Mouse (Mus musculus) layer of hippocampus, adult 9-11 months (tissue): Measurements from ENCODE around the gene Rasa3.

Experiments
- DNase-seq: peaks from one replicate; pipeline ENCODE4 v3.0.0; 2022

Rasa3 gene

DNA sequence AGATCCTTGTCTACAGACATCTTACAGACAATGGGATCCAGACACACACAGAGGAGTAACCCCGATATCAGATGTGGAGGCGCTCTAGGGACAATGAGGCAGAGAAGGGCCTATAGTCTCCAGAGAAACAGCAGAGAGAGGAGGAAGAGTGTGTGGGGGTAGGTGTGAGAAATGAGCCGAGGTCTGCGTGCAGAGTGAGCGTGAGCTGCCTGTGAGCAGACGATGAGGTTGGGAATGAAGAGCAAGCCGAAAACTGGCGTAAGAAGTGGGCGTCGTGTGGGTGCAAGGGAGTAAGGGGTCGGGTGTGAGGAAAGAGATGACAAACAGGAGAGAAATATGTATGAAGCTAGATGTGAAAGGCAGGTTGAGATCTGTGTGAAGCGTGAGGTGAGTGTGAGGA, 65.7 kb downstream of the Rasa3 start:
- DNase-seq: no peak

DNA sequence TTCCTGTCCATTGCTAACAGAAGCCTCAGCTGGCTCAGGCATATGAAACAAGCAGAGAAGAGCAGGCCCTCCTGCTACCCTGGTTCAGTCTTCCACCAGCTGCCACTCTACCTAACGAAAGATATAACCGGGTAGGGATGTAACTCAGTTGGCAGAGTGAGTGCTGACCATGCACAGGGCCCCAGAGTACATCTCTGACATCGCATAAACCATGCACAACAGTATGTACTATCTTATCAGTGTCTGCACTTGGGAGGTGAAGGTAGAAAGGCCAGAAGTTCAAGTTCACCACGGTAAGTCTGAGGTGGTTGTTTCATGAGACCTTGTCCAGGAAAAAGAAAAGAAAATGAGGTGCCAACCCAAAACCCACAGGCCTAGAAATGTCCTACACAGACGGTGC, 67.4 kb downstream of the Rasa3 start:
- no peak for DNase-seq

DNA sequence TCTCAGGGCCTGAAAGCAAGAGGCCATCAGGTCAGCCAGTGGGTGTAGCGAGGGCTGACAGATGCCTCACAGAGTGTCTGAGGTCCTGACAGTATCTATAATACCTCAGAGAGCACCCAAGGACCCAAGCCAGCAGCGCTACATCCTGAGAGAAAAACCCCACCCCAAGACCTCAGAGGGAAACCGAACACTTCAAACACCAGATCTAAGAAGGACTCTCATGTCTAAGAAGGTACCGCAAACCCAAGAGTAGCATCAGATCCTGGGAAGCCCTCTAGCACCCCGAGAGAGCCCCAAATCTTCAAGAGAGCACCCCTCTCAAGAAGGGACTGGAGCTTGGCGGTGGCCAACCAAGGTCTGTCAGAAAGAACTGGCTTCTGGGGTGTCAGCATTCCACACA, 68.5 kb downstream of the Rasa3 start:
- DNase-seq: no peak

DNA sequence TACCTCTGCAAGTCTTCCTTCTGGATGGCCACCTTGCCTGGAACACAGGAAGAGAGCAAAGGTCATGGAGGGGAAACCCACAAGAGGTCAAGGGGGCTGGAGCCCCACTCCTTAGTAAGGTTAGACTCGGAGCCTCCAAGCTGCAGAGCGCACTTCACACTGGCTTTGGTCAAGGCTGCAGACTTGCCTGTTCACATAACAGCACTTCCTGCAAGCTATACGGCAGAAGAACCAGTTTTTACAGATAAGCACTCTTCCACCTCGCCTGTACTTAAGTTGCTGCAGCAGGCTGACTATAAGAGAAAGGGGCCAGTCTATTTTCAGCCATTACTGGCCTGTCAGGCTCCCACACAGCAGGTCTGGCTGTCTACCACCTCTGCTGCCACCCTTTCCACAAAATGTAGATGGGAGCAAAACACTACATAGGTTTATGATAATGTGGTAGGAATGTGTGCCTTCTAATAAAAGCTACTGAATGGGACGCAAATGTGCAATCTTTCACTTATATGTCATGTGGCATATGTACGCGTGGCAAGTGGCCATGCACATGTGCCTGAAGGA, 71.4 kb downstream of the Rasa3 start:
- DNase-seq: no peak

DNA sequence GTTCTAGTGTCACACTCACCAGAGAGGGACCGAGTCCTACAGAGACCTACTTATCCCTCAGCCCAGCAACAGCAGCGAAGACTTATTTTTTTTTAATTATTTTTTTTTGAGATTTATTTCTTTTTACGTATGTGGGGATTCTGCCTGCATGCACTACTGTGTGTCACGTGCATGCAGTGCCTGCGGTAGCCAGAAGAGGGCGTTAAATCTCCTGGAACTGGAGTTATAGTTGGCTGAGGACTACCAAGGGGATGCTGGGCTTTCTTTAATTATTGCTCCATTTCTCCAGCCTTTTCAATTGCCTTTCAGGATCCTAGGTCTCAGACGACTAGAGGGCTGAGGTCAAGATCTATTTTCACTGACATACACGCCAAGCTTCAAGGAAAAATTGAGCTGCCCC, 74.8 kb downstream of the Rasa3 start:
- no peak for DNase-seq

DNA sequence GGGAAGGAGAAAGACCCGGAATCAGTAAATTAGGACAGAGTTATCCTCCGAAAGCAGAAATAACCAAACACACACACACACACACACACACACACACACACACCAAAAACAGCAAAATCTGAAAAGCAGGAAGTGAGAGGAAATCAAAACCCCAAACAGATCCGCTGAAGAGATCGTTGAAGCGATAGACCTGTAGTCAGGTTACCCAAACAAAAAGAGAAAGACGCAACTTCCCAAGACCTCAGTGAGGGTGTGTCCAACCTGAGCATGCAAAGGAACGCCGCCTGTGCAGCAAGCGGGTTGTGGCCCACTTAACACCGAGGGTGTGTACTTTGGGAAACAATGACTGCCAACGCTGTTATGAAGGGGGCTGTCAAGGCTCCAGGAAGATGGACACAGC, 76.2 kb downstream of the Rasa3 start:
- no peak for DNase-seq

DNA sequence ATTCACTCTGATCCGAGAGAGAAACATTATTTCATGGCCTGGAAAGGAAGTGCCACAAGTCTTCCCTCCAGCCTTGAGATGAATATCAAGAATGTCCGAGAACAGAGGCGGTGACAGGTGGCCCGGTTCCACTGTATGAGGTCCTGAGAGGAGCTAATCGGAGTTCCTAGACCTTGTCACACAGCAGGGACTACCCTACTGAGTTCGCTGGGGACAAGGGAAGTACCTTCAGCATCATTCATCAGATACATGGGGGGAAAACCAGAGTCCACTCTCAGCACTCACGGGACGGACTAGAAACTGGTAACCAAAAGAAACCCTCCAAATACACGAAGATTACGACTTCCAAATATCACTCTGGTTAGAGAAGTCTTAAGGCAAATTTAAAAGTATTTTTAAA, 76.7 kb downstream of the Rasa3 start:
- DNase-seq: no peak

DNA sequence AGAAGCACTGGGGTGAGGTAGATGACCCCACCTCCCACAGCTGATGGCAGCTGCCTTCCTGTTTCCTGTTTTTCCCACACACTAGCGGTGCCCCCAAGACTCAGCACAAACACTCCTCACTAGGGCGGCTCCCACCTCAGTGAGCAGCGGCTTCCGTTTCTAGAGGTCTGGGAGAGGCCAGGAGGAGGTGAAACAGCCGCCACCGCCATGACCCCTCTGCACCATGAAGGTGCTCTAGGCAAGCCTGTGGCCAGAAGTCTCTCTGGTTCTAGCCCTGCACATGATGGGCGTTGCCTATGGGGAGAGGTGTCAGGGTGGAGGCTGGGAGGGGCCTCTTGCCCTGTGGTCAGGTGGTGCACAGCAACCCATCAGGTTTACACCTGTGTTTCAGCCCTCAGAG, 77.2 kb downstream of the Rasa3 start:
- DNase-seq: no peak

DNA sequence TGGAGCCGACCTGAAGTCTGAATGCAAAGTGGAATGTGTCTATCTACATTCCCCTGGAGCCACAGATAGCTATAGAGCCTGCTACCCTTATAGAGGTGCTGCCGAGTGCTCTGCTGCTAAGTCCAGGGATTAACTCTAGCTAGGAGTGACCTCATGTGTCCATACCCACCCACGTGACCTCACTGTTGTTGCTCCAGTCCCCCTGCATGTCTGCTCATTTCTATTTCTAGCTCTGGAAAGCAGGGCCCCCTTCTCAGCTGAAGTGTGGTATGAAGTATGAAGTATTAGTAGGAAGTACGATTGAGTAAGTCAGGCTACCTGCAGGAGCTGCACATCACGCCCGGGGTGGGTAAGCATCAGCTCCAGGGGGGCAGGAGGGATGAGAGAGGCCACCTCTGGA, 79.6 kb downstream of the Rasa3 start:
- no peak for DNase-seq

DNA sequence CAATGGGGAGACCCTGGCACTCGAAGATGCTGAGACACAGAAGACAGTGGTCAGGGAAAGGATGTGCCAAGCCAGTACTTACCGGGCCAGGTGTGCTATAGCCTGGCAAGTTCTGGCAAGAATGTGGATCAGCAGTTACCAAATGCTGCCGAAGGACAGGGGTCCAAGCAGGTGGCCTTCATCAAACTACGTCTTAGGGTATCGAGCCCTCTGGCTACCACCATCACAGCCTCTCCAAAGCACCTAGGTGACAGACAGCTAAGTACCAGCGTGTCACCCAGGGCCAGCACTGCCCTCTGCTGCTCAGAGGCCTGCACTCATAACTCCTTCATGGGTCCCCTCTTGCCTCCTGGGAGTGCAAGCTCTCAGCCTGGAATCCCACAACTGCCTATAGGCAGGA, 81.5 kb downstream of the Rasa3 start:
- DNase-seq: no peak

DNA sequence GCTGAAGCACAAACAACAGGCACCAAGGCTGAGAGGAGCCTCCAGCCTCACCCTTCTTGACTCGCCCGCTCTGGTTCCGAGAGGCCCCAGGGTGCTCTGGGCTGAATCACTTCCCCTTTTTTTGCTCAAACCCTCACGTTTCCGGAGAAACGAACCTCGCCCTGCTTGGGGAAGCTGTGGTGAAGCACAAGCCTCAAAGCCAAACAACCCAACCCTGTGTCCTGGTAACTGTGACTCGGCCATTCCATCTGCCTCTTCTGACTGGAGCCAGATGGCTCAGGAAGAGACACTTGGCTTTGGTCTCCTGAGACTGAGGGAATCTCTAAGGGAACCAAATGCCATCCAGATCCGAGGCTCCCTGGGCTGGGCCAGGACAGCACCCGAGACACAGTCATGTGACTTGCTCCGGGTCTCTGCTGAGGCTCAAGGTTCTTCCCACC, 82.5 kb downstream of the Rasa3 start:
- DNase-seq: peak; percentile 66

DNA sequence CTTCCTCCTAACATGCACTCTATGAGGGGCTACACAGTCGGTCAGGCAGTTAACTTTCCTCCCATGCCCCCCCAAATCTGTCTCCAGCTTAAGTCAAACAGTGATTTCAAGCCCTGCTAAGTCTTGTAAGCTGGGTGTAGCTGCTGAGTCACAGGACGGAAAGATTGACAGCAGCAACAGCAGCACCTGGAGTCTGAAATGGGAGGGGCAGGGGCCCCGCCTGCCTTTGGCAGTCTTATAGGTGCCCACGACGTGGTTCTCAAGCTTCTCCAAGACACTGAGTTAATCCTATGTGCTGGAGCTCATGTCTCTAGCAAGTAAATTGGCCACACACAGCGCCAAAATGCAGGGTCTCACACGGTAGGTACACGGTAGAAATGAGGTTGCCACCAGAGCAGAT, 84.1 kb downstream of the Rasa3 start:
- no peak for DNase-seq

DNA sequence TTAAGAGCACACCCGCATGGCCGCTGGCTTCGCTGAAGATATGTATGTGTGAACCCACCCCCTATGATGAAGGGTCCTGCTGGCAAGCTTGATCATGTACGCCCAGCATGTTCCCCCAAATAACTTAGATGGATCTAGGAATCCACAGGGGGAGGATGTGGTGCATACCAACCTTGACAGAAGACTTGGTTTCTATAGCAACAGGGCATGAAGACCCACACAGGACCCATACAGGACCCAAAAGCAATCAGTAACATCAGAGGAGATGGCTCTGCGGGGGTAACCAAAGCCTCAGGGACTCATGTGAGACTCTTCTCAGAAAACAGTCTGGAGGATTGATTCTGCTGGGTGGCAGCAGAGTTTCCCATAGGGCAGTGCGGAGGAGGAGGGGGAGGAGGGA, 86.2 kb downstream of the Rasa3 start:
- DNase-seq: no peak

DNA sequence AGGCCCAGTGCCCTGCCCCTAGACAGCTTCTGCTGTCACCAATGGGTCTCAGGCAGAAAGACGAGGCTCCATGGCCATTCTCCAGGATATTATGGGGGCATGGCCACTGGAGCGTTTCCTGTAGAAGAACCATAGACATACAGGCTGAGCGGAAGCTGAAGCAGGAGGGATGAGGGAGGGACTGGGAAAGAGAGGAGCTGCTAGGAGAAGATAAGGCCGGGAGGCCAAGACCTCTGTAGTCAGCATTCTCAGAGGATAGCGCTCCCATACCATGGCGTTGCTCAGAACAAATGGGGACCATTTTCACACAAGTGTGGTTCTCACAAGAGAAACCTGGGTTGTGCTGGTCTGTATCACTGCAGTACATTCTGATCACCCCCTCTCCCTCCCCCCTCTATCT, 88.3 kb downstream of the Rasa3 start:
- DNase-seq: no peak

DNA sequence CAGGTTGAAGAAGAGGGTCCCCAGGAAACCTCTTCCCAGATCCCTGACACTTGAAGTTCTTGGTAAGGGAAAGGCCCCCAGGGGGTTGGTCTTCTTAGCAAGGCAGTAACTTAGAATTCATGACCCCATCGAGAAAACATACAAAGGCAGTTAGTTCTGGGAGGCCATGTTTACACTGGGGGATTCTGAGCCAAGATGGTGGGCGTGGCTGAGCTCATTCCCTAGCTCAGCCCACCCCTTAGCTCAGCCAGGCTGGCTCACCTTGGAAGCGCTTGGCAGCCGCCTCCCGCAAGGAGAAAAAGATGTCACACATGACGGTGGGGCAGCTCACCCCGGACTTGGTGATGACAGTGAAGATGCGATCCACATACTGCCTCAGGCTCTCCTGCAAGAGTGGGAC, 92.8 kb downstream of the Rasa3 start:
- no peak for DNase-seq

DNA sequence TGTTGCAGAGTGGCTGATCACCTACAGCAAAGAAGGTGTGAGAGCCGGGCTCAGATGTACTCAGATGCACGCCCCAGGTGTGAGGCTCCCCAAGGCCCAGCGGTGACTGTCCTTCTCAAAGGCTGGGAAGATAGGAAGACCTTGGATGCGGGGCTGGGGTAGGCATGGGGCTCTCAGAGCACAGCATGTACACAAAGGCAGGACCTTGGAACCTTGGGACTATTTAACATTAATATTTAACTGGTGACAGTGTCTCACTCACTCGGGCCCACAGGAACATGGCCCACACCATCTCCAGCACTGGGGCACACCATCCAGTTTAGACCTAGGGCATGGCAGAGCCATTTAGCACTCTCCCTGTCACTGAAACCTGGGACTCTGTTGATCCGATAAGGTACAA, 99.5 kb downstream of the Rasa3 start:
- no peak for DNase-seq

DNA sequence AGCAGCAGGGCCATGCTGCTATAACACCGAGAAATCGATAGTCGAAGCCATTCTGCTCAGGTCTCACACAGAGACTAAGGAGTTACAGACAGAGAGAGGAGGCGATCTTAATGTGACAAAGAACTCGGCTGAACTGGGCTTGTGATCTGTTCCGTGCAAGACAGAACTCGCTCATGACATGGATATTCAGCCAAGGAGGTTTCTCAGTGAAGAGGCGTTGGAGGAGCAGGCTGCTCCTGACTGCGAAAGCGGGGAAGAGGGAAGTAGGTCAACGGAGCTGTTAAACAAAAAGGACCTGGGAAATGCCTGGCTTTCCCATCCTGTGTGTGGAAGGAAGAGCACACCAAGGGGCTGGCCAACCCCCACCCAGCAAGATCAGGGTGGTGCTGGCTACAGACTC, 105.4 kb downstream of the Rasa3 start:
- DNase-seq: no peak

DNA sequence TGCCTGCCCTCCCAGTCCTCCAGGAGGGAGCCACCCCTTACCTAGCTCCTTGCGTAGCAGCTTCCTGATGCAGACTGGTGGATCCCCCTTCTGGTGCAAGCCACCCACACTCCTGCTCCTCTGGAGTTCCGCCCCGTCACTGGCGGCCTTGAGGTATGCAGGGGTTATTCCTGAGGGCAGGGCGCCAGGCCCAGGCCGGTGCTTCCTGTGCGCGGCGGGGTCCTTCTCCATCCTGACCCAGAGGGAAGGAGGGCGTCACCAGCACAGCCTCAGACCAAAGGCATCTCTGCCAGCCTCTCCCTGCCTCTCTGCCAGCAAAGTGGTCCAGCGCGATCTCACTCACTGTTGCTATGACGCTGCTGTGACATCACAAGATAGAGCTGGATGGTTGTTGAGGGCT, 115.3 kb downstream of the Rasa3 start, which contains the start of gene 1700029H14Rik:
TSS of gene 1700029H14Rik (minus strand) at position 344 of the 400 bp plus-strand sequence.
- DNase-seq: no peak

DNA sequence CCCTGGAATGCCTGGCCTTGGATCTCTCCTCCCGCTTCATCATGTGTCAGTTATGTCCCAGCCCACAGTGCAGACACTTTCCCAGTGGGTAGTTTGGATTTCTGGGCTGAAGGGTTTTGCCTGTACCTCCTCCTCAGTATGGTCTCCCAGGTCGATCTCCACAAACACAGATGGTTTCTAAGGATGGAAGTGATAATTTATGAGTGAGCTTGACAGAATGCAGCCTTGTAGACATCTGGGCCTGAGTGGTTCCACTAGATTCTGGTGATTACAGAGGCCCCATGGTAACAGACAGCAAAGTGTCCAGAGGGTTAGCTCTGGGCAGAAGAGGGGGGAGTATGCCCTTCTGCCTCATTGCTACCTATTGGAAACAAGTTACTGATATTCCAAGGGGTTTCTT, 119.9 kb downstream of the Rasa3 start:
- no peak for DNase-seq

DNA sequence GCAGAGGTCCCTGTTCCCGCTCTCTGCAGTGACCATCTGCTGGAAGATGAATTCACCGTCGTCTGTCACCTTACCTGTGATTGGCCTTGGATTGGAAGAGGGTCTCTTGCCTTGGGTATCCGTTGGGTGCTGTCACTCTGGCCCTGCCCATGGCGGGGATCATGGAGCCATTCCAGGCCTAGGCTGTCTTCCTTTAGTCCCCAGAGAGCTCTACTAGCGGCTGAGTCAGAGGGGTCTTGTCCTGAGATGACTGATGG, 125.9 kb downstream of the Rasa3 start:
- DNase-seq: no peak

DNA sequence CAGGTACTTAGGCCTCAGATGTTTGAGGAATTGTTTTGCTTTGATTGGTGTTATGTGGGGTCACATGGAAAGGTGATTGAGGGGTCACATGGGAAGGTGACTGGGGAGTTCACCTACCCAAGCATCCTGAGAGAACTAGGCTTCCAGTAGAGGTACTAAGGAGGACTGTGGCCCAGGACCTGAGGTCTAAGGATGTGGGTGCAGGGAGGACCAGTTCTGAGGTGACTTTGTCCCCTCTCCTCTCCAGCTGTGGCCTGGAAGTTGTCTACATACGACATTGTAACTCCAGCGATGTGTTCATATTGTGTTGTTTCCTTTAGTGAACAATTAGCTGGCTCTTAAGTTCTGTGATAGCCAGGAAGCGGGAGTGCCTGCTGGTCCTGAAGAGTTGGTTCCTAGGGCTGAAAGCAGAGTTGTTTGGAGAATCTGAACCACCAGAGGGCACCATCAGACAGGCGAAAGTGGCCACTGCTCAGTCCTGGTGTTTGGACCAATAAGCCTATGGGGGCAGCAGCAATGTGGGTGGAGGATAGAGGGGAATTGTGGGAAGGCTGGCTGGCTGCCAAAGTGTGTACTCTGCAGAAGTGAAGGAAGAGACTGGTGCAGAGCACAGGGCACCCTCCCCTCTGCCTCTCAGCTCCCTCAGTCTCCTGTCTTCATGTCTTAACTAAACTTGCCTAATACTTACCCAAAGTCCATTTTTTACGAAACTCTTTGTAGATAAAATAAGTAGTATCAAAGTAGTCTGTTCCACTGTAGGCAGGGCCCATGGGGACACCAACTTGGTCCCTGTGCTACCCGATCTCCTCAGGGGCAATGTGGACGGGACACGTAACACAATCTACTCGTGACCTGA, 126.5 kb downstream of the Rasa3 start:
- peak; percentile 96 for DNase-seq

DNA sequence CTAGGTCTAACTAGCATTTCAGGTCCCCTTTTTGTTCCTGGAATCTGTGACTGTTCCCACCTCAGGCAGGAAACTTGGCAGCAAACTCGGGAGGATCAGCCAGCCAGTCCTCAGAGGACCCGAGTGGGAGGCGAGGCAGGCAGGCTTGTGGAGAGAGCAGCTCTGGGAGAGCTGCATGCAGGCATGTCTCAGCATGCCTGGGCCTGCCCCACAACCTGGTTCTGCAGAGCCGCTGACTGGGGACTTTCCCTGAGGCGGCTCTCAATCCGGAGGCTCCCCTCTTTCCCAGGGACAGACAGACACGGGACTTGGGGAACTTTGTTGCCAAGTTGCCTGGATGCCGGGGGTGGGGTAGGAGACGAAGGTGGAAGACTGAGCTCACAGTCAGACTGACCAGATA, 128.6 kb downstream of the Rasa3 start:
- DNase-seq: peak; percentile 60

DNA sequence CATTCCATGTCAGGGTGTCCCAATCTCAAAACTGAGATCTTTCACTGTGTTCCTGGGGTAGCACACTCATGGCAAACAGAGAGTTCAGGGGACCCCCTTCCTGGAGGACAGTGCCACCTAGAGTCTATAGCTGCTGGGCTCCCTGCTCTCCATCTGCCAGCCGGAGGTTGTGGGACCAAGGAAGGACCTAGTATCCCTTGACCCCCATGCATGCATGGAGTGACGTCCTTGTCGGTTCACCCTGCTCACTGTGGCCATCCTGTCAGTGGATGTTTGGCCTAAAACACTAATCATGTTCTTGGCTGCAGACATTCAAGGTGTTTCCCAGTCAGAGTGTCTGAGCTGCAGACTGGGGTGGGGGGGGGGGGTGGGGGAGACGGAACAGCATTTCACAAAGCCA, 129.2 kb downstream of the Rasa3 start:
- DNase-seq: no peak

DNA sequence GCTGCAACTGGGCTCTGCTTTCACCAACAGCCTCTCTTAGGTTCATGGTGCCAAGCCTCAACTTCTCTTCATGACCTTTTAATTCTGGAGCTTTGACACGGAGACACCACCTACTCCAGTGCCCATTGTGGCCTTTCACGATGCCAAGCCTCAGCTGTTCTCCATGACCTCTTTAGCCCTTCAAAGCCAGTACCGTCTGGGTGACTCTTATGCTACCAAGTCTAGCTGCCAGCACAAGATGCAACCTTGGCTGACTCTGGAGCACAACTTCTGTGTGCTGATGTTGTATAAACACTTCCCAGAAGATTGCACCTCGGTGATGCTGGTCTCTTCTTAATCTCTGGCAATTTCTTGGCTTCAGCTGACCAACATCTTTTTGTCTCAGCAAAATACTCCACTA, 131.0 kb downstream of the Rasa3 start:
- DNase-seq: no peak

DNA sequence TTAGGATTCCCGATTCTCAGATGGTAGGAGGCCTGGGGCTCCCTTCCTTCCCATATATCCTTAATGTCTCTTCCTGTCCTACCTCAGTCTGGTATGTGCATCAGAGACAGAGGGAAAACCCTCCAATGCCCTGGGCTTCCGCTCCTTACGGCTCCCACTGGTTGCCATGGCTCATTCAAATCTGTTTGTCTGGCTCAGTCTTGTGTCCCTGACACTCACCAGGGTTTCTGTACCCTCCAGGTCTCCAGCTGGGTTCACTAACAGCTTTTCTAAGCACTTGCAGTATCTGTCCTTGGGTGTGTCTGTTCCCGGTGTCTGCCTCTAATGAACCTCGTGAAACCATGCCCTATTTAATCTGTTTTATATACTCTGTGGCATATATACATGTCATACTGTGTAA, 135.9 kb downstream of the Rasa3 start:
- no peak for DNase-seq
